Mouse (Mus musculus): ENCODE measurements around the gene Slc12a9.
A peak's percentile ranks its signal among the peaks of the same experiment; 100 is the strongest.

Slc12a9 gene

DNA sequence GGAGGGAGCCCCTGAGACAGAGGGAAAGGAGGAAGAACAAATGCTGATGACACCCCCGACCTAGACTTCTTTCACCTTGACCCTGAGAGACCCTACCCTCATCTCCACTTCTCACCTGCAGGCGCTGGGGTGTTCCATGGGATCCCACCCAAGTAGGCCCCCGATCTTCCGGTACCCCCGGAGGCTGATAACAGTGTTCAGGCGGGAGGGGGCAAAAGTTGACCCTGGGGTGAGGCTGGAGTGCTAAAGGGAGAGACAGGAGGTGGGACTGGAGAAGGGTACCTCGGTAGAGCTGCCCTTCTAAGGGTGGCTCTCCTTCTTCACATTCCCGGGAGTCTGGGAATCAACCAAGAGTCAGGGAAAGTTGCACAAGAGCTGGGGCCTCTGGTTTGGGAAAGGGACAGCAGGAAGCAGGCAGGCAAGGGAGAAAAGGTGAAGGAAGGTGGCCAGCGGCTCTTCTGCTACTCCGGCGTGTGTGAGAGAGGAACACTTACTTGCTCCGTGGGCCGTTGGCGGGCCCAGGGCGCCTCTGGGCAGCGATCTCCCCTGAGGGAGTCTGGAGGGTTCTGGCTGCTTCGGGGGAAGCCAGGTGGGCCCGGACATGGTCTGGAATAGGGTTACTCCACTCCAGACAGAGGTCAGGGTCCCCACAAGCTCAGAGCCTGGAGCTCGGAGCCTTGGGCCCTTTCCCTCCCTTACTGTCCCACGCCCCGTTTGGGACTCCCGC, 19.8 kb downstream of the Slc12a9 start:
- DNase-seq (ENCODE audit: low spot score): no peak

DNA sequence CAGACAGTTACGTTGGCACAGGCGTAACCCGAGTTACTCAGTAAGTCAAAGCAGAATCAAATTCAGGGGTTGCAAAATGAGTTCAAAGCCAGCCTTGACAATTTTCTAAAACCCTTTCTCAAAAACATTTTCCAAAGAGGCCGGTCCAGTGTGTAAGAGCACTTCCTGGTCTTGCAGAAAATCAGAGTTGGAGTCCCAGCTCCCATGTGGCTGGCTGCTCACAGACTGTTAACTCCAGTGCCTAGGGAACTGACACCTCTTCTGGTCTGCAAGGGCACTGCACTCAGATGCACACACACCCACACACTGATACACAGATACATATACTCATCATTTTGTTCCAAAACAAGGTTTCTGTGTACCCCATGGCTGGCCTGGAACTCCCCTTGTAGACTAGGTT, 25.0 kb downstream of the Slc12a9 start:
- DNase-seq (ENCODE audit: low spot score): no peak

DNA sequence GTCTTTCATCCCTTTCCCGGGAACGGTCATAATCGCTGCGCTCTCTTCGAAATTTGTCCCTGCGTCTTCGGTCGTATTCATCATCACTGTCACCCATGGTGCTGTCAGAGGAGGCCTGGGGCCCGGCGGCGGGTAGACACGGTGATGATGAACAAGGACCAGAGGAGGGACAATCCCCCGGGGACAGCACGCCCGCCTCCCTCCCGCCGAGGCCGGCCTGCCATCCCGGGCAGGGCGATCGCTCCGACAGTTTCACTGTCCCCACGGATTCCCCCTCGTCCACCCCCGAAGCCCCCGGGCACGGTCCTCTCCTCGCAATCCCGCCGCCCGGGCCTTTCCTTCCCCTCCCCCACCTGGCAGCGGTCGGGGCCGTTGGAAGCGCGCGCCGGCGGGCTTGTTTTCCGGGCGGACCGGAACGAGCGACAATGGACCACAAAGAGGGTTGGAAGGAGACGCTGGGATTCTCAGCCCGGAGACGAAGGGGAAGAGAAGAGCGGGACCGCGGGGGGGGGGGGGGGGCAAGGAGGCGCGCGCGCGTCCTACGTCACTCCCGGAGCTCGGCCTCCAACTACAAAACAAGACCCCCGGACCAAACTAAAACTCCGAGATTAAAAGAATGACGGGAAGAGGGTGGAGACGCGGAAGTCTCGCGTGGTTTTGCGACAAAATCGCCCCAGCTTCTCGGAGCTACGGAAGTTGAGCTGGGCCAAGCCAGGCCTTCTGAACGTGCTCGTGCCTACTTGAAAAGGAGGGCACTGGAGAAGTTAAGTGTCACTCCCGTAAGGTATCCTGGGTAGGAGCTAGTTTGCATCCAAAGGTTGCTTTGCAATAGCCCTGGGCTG, 26.1 kb downstream of the Slc12a9 start, which contains the start of gene Srrt:
Srrt (minus strand) TSS at position 604 of the 842 bp plus-strand sequence.
- peak; percentile 96 for DNase-seq (ENCODE audit: low spot score)

DNA sequence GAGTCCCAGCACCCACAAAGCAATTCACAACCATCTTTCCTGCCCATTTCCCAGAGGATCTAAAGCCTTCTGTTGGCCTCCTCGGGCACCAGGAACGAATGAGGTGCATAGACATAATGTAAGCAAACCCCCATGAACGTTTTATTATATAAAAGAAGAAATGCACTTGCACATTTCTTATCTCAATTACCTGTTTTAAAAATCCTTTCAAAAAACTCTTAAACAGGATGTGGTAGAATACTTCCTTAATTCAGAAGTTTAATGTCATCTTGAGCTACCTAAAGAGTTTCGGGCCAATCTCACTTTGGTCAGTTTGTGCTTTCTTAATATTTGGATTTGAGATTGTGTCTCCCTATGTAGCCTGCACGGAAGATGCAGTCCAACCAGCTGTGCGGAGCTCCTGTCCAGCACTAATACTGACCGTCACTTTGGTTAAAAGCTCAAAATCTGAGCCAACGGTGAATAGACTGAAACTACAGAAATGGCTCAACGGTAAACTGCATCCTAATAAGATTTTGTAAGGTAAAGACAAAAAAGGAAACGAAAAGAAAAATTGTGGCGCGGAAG, 26.9 kb downstream of the Slc12a9 start:
- DNase-seq (ENCODE audit: low spot score): no peak

DNA sequence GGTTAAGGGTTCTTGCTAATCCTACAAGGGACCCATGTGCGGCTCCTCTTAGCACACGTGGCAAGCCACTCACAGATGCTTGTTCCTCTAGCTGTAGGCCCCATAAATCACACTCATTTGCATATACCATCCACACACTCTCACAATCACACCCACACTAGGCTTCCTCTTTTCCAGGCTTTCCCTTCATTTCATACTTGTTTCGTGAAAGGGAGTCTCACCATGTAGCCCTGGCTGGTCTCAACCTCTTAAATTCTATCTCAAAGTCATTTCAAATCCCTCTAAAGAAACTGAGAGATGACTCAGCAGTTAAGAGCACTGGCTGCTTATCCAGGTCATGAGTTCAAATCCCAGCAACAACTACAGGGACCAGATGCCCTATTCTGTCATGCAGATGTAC, 27.6 kb downstream of the Slc12a9 start:
- DNase-seq (ENCODE audit: low spot score): no peak

DNA sequence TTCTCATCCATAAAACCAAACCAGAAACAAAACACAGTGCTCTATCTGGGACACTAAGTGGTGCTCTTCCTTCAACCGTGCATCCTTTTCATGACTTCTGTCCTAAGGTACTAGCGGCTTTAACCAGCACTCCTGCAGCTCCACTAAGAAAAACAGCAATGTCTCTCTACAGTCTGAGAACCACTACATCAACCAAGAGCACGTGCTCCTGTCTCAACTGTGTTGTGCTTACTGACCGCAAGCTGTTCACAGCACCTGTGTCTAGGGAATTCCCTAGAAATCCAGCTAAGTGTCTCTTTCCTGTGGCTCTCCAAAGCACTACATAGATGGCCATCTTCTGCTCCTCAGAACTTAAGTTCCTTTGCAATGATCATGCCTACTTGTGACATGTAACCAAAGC, 28.6 kb downstream of the Slc12a9 start:
- no peak for DNase-seq (ENCODE audit: low spot score)

DNA sequence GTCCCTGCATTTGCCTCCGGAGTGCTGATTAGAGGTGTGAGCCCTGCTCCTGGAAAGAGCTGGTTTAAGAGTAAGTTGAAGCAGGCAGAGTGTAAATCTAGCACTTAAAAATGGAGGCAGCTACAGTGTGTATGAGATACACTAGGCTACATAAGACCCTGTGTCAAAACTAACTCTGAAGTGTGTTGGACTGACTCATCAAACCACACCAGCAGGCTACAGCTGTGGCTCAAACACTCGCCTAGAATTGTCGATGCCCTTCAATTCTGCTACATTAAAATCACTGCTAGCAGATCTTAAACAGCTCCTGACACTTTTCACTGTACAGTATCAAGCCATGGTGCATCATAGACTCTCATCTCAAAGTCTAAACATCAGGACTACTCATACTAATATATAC, 29.2 kb downstream of the Slc12a9 start:
- DNase-seq (ENCODE audit: low spot score): no peak

DNA sequence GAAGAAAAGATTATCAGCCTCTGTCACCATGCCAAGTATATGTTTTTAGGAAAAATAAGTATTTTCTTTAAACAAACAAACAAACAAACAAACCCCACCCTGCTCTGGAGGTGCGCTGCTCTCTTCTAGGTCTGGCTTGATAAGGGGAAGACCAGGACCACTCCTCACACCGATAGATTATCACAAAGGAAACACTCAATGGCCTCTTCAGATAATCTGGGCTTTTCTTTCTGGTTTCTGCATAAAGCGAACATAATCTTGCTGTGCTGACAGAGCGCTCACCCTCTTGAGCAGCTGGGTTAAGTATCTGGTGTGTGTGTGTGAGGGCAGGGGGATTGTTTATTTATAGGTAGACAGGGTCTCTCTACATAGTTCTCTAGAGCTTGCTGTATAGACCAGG, 29.8 kb downstream of the Slc12a9 start:
- DNase-seq (ENCODE audit: low spot score): no peak

DNA sequence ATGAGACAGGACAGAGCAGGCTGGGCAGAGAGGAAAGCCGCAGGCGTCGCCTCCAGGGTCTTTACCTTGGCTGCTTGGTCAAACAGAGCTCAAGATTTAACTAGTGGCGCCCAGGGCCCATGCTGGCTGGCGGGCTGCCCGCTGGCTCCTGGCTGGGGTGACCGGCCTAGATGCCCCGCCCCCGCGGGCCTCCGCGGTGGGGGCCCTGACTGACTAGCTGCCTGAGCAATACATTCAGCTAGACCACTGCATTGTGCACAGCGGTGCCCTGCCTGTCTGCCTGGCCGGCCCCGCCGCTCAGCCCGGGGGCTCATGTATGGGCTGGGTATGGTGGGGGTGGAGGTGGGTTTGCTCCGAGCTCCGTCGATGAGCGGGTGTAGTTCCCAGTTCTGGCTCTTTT, 32.1 kb downstream of the Slc12a9 start:
- DNase-seq (ENCODE audit: low spot score): no peak

DNA sequence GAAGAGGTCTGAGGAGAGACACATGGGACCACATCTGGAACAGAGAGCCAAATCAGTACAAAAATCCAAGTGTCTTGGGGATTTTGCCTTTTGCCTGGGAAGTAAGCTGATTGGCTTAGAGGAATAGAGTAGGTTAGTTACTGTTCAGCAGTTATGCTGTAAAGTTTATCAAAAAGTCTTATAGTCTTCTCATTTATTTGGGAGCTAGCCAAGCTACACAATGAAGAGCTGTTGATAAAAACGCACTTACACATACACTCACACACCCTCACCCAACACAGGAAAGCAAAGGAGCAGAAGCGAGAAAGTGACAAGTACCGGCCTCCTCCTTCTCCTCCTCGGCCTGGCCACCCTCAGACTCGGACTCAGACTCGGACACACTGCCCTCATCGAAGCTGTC, 34.2 kb downstream of the Slc12a9 start:
- DNase-seq (ENCODE audit: low spot score): no peak

DNA sequence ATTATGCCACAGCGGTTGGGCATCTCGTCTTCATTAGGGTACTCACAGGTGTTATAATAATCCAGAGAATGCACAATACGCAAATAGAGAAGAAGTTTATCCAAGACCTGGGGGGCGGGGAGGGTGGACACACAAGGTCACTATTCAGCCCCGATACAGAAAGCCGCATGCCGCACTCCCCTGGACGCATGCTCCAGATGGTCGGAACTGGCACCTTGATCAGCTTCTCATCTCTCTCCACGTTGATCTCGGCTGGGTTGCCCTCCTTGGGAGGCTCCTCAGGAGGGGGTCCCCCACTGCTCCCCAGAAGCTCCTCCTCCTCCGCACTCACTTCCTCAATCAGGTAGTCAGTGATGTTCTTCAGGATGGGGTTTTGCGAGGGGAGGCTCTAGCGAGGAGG, 36.3 kb downstream of the Slc12a9 start:
- no peak for DNase-seq (ENCODE audit: low spot score)

DNA sequence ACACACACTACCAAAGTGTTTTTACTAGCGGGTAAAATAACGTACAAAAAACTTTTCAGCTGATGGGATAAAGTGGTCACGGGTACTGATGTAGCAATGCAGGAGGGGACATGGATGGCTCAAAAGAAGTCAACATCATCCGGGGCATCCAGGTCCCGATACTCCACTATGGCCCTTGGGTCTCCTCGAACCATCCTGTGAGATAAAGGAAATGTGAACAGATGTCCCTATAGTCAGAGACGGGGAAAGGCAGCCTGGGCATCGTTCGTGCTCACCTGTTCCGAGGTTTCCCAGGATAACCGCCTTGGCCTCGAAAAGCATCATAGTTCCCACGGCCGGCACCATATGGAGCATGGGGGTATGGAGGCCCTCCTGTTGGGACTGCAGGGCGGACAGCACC, 37.7 kb downstream of the Slc12a9 start:
- no peak for DNase-seq (ENCODE audit: low spot score)

DNA sequence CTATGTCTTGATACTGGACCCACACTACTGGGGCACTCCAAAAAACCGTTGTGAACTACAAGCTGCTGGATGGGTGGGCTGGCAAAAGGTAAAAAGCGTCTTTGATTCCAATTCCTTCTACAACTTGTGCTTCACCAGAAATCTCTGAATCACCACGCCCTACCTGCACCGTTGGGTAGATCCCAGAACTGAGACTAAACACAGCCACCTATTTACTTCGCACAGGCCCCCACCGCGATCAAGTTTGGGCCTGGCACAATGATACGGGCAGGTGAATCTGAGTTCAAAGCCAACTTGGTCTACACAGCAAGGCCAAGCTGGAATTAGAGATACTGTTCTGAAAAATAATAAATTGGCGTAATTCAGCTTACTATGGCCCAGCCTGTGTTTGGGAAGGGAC, 38.1 kb downstream of the Slc12a9 start:
- DNase-seq (ENCODE audit: low spot score): no peak

DNA sequence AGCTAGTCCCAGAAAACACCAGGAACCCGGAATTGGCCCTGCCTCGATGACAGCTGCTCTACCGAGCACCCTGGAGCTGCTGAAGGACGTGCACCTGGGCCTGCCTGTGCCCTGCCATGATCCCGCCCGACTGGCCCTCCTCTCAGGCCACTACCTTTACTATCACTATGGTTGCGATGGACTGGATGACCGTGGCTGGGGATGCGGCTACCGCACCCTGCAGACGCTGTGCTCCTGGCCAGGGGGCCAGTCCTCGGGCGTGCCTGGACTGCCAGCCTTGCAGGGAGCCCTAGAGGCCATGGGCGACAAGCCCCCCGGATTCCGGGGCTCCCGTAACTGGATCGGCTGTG, 38.7 kb downstream of the Slc12a9 start:
- no peak for DNase-seq (ENCODE audit: low spot score)

DNA sequence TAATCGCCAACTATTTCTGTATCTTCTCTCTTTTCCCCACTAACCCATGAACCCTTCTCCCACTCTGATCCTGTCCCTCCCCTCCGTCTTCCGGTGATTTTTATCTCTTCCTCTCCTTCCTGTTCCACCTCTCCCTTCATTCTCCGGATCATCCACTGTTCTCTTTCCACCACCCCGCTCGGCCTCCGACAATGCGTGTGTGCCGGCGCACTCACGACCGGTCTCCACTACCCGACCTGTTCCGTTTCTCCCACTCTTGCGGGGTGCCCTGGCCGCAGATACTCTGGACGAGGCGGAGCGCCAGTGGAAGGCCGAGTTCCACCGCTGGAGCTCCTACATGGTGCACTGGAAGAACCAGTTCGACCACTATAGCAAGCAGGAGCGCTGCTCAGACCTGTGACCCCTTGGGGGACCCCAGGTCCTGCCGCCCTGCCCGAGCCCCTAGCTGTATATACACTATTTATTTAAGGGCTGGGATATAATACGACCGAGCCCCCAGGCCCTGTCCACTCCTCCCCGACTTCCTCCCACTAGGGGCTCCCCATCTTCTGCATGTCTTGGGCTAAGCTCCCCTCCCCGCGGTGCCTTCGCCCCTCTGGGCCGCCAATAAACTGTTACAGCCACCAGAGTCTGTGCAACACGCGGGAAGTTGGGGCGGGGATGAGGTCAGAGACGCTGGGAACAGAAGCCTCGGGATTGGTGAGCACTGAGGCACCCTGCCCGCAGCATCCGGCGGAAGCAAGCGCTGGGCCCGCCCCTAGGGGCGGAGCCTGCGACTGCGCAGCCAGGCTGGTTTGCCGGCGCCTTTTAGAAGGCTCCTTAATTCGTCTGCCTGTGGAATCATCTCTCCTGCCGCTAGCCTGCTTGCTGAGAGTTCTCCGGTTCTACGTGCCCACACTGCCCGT, 39.3 kb downstream of the Slc12a9 start, which contains the start of gene Ufsp1:
Ufsp1 (plus strand) TSS at position 791 of the 905 bp plus-strand sequence.
- peak; percentile 93 for DNase-seq (ENCODE audit: low spot score)

DNA sequence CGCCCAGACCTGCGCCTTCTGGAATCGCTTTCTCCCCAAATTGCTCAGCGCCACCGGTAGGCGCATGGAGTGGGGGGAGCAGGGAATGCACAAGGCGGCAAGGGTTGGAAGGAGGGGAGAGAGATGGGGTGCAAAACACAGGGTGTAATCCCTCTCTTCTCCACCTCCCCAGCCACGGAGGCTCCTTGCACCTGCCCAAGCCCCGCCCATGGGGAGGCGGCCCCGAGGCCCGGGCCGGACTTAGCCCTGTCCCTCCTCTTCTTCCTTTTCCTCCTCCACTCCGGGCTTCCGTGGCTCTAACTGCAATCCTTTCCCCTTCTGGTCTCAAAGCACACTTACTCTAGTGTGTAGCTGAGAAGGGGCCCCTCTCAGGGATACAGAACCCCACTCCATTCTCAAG, 40.1 kb downstream of the Slc12a9 start:
- peak; percentile 64 for DNase-seq (ENCODE audit: low spot score)

DNA sequence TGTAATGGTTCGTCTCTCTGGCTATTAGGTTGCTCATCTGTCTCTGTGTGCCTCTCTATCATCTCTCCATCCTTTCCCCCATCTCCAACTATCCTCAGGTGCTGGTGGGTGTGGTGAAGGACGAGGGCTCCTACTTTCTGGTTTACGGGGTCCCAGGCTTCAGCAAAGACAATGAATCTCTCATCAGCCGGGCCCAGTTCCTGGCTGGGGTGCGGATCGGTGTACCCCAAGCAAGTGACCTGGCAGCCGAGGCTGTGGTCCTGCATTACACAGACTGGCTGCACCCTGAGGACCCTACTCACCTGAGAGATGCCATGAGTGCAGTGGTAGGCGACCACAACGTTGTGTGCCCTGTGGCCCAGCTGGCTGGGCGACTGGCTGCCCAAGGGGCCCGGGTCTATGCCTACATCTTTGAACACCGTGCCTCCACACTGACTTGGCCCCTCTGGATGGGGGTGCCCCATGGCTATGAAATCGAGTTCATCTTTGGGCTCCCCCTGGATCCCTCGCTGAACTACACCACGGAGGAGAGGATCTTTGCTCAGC, 41.9 kb downstream of the Slc12a9 start:
- DNase-seq (ENCODE audit: low spot score): no peak

DNA sequence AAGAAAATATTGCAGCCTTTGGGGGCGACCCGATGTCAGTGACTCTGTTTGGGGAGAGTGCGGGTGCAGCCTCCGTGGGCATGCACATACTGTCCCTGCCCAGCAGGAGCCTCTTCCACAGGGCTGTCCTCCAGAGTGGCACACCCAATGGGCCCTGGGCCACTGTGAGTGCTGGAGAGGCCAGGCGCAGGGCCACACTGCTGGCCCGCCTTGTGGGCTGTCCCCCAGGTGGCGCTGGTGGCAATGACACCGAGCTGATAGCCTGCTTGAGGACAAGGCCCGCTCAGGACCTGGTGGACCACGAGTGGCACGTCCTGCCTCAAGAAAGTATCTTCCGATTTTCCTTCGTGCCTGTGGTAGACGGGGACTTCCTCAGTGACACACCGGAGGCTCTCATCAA, 42.7 kb downstream of the Slc12a9 start:
- DNase-seq (ENCODE audit: low spot score): peak; percentile 80

DNA sequence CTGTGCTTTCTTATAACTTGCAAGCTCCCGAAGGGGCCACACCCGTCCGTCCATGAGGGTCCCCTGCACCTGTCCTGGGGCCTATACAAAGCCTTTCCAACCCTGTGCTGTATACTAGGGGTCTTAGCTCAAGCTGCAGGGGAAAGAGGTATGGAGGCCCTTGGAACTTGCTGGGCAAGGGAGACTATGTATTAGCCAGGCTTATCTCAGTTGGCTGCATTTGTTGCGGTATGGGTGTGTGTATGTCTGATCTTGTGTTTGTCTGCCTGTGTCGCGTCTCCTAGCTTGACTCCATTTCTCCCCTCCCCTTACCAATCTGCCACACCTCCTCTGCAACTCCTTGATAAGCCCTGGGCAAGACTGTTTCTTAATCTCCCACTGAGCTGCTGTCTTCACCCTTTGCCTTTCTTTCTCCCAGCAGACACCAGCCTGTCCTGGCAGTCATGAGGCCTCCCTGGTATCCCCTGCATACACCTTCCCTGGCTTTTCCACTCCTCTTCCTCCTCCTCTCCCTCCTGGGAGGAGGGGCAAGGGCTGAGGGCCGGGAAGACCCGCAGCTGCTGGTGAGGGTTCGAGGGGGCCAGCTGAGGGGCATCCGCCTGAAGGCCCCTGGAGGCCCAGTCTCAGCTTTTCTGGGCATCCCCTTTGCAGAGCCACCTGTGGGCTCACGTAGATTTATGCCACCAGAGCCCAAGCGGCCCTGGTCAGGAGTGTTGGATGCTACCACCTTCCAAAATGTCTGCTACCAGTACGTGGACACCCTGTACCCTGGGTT, 43.6 kb downstream of the Slc12a9 start:
- DNase-seq (ENCODE audit: low spot score): no peak

DNA sequence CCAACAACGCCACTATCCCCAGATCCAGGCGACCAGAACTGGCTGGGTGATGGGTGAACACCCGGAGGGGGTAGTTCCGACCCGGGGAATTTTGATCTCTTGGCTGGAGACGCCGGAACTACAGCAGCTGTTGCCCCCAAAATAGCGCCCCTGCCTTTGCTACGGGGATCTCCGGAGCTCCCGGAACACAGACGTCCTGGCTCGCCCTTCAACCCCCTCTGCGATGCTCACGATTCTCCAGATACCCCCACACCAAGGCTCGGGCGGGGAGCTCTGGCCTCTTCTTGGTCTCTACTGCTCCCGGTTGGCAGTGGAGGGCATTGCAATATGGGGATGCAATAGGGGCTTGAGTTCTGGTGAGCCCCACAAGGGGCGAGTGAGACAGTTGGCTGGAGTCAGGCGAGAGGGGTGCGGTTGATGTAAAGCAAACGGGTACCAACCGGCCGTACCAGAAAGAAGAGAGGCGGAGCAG, 44.4 kb downstream of the Slc12a9 start:
- peak; percentile 62 for DNase-seq (ENCODE audit: low spot score)
